Mouse (Mus musculus): ENCODE results near the gene Cyp2c55. TPM values are rescaled to one million over a fixed set of nuclear protein-coding genes. Genes with fewer than 3 reads are reported as not detected.

Cyp2c55 gene
- total RNA-seq (2021) = under 1 TPM in 1 of 2 experiments, not detected in 1; 0.20 TPM
- long read RNA-seq, experiment 1 = 0 reads
- long read RNA-seq, experiment 2 = 0 reads

DNA sequence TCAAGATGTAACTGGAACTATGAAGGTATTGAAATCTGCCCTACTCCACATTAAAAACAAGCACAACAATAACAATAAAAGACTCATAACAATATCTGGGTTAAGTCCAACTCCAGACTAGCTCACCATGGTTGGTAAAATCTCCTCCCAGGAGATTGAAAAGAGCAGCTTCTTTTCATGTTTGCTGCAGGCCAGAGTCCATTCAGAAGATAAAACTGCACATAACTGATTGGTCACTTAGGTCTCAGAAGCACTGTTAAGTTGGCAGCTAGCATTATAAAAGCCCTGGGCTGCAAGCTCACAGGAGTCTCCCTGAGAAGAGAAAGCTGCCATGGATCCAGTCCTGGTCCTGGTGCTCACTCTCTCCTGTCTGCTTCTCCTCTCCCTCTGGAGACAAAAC is at the start of gene Cyp2c55:
TSS of gene Cyp2c55 (plus strand) at position 305 of the 400 bp plus-strand sequence.
- DNase-seq = no peak

- no peak for DNase-seq
Observed at GRCm38 (mm10) chr19:38970741-38971140, 36.1 kb upstream of the Cyp2c55 start.

- DNase-seq = no peak
Observed at GRCm38 (mm10) chr19:38972581-38972980, 34.2 kb upstream of the Cyp2c55 start.

DNA sequence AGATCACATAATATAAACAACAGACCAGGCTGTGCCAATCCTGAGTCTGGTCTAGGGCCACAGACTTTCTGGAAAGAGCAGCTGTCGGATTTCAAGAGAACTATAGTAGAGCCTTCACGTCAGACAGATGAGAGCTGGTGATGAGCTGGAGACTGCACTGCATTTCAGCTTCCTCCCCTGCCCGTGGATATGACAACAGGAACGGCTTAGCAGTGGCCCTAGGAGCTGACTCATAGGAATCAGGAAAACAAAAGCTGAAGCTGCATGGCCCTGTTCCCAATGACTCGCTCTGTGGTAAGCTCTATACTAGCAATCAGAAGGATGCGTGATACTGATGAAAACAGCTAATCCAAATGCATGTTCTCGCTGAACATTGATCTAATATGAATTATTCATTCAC is 33.2 kb upstream of the Cyp2c55 start:
- peak; percentile 37 to 53 for DNase-seq

DNA sequence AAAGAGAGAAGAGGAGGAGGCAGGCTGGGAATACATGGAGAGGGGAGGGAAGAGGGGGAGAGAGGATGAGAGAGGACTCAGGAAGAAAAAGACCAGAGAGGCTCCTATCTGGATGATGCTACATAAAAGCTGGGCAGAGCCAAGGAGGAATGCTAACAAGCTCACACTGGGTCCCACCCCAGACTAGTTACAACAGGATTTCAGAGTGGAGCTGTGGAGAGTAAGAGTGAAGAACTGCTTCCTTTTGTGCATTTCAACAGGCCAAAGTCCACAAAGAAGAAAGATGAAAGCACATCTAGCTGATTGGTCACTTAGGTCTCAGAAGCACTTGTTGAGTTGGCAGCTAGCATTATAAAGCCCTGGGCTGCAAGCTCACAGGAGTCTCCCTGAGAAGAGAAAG is 30.6 kb upstream of the Cyp2c55 start:
- no peak for DNase-seq

DNA sequence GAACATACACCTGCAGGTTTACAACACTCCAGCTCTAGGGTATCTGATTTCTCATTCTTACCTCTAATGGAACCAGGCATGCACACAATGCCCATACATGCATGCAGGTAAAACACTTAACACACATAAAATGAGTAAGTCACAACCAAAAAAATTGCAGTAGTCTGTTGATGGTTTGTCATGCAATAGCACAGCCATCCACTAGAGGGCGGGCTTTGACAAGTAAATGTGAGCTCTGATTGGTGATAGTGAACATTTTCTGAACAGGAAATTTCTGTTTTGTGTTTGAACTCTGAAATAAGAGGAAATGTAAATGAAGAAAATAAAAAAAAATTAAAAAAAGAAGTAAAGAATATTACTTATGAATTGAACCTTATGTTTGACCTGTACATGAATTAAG is 24.9 kb upstream of the Cyp2c55 start:
- peak; percentile 58 to 67 for DNase-seq

DNA sequence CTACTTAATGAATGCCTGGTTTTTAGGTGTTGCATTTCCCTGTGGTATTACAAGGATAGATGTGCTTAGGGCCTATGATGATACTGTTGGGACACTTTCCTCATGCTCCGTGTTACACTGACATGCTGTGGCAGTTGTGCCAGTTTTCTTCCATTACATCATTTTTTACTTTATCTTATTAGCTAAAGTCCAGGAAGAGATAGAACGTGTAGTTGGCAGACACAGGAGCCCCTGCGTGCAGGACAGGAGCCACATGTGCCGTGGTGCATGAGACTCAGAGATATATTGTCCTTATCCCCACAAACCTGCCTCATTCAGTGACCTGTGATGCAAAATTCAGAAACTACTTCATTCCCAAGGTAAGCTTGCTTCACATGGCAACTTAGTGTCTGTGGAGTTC is 8.6 kb upstream of the Cyp2c55 start:
- no peak for DNase-seq

- no peak for DNase-seq
Observed at GRCm38 (mm10) chr19:38998676-38999075, 8.1 kb upstream of the Cyp2c55 start.

- DNase-seq = no peak
Observed at GRCm38 (mm10) chr19:39005132-39005531, 1.7 kb upstream of the Cyp2c55 start.

- DNase-seq = no peak
Observed at GRCm38 (mm10) chr19:39057928-39058327, 51.1 kb downstream of the Cyp2c55 start.

DNA sequence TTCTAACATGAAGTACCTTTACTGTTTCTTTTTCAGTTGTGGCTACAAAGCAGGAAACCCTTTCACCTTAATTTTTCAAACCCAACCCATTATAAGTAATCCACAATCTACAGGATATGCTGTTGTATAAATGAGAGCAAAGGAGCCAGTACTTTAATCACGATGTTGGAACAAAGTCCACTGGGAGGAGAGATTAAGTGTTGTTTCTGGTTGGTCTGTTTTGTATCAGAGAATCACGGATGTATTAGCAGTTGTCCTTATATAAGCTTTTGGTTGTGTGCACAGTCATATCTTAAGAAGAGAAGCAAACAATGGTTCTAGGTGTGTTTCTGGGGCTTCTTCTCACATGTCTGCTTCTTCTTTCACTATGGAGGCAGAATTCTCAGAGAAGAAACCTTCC is 53.9 kb downstream of the Cyp2c55 start, which contains the start of gene Cyp2c65:
TSS of gene Cyp2c65 (plus strand) at position 297 of the 400 bp plus-strand sequence.
- no peak for DNase-seq

Small RNA genes within 50 kb of the gene (microRNA-seq; reads per million reads assigned to microRNA genes)
- gene Gm23800 = not detected

Other genes with a start within 250 kb of the Cyp2c55 start
- gene Noc3l, start 187.8 kb upstream of the Cyp2c55 start, total RNA-seq (2021) = 10 to 100 TPM; 15.5 to 20.6 TPM
- 10 to 100 TPM; 10.2 to 10.9 TPM for gene Tbc1d12, start 170.4 kb upstream of the Cyp2c55 start, total RNA-seq (2021)
- 1 to 10 TPM; 5.1 to 6.9 TPM for gene Hells, start 76.1 kb upstream of the Cyp2c55 start, total RNA-seq (2021)
- gene Cyp2c65, start 54.0 kb downstream of the Cyp2c55 start, total RNA-seq (2021) = not detected
- not detected for gene Cyp2c66, start 106.9 kb downstream of the Cyp2c55 start, total RNA-seq (2021)

Data from adrenal gland, postnatal 36 days (tissue).